Mouse (Mus musculus): ENCODE data around the gene Pik3c2a. TPM values are rescaled to one million over a fixed set of nuclear protein-coding genes. Genes with fewer than 3 reads are reported as not detected.

Gene Pik3c2a
- polyA plus RNA-seq (2015; fragmentation: Nextera tagmentation; extraction: Ambion mirVana) = 29.1 and 39.8 TPM in 2 replicates

DNA sequence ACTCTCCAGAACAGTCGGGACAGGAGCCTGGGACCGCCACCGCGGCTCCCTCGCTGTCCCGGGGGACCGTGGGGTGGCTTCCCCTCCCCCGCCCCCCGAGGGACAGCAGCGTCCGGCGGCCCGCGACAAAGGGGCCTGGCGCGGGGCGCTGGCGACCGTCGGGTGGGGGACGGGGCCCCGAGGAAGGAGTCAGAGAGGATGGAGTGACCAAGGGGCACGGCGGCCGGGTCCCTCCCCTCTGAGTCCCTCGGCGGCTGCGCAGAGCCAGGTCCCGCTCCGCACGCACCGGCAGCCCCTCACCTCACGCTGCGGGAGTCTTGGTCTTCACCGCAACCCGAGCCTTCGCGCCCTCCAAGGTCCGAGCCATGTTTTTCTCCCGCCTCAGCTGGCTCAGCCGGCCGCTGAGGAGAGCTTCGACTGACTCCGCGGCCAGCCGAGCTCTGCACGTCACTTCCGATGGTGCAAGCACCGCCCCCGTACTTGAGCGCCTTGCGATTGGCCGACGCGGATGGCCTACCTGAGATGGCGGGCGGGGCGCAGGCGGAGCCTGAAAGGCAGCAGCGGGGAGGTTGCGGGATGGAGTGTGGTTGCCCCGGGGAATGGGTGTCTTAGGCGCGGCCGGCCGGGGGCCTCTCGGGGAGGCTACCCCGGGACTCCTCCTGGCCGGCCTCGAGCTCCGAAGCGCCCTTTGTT is at the start of gene Pik3c2a:
Gene Pik3c2a, minus strand, starts transcription at position 446 of the 693 bp plus-strand sequence.
- H3K4me2 ChIP-seq (replicated peaks; ENCODE audit: low read depth, low read length) = peak within 1 kb of the TSS; percentile 65
- H3K9ac ChIP-seq (replicated peaks; ENCODE audit: low read length) = peak within 1 kb of the TSS; percentile 90
- peak within 1 kb of the TSS; percentile 81 for H3K4me3 ChIP-seq (ENCODE audit: low read length)
- H3K27me3 ChIP-seq (ENCODE audit: insufficient read depth, low read length) = no peaks in the 10 kb centered on the region
- peak within 1 kb of the TSS; percentile 87 for H3K27ac ChIP-seq (ENCODE audit: low read length)
- under 1% methylated on average over 66 of the region's 72 CpGs for WGBS
- no peaks in the 10 kb centered on the region for H3K9me3 ChIP-seq (ENCODE audit: low read length)
- H3K36me3 ChIP-seq (ENCODE audit: insufficient read depth, low read length) = no peaks in the 10 kb centered on the region
- peak; percentile 99 for ATAC-seq (ENCODE audit: low FRiP score, low TSS enrichment)
- peaks cover 31% of the 10 kb centered on the region for H3K4me1 ChIP-seq (ENCODE audit: insufficient read depth, low read length)

DNA sequence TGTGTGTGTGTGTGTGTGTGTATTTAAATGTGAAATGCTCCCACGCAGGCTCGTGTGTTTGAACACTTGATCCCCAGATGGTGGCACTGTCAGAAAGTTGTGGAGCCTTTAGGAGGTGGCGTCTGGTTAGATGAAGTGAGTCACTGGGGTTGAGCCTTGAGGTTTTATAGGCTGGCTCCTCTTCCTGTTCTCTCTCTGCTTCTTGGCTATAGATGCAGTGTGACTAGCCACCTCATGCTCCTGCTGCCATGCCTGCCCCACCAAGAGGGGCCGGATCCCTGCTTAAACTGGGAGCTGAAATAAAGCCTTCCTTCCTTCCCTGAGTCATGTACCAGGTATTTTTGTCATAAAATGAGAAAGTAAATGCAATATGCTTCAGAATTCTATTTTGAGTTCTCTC is 47.9 kb upstream of the Pik3c2a start:
- H3K27me3 ChIP-seq (ENCODE audit: insufficient read depth, low read length) = no peaks in the 10 kb centered on the region
- no peak overlapping the region for H3K9ac ChIP-seq (replicated peaks; ENCODE audit: low read length)
- no peaks in the 10 kb centered on the region for H3K4me1 ChIP-seq (ENCODE audit: insufficient read depth, low read length)
- ATAC-seq (ENCODE audit: low FRiP score, low TSS enrichment) = no peak
- no peak overlapping the region for H3K4me2 ChIP-seq (replicated peaks; ENCODE audit: low read depth, low read length)
- no peak overlapping the region for H3K27ac ChIP-seq (ENCODE audit: low read length)
- 72% methylated on average over 4 of the region's 4 CpGs for WGBS
- no peaks in the 10 kb centered on the region for H3K36me3 ChIP-seq (ENCODE audit: insufficient read depth, low read length)
- H3K4me3 ChIP-seq (ENCODE audit: low read length) = no peak overlapping the region
- H3K9me3 ChIP-seq (ENCODE audit: low read length) = no peaks in the 10 kb centered on the region

DNA sequence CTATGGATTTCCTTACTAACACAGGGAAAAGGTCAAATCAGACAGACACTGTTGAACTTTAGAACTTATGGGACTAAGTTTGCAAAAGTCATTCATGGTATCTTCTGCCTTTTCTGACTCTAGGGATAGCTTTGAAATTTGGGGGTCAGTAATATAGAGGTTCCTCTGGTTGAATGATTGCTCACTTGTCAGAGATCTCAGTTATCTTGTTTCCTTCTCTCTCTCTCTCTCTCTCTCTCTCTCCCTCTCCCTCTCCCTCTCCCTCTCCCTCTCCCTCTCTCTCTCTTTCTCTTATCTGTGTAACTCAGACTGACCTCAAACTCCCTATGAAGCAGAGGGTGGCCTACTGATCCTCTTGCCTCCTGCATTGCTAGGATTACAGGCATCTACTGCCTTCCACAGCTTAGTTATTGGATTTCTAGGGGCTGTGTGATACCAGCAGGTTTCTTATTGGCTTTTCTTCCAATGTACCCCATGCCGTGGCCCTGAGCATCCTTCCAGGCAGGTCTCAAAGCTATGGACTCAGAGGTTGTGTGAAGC is 41.9 kb upstream of the Pik3c2a start:
- ATAC-seq (ENCODE audit: low FRiP score, low TSS enrichment) = no peak
- no peak overlapping the region for H3K27ac ChIP-seq (ENCODE audit: low read length)
- WGBS = 86% methylated on average over 1 of the region's 1 CpGs
- H3K4me2 ChIP-seq (replicated peaks; ENCODE audit: low read depth, low read length) = no peak overlapping the region
- H3K36me3 ChIP-seq (ENCODE audit: insufficient read depth, low read length) = no peaks in the 10 kb centered on the region
- H3K9me3 ChIP-seq (ENCODE audit: low read length) = no peaks in the 10 kb centered on the region
- H3K4me3 ChIP-seq (ENCODE audit: low read length) = no peak overlapping the region
- no peak overlapping the region for H3K9ac ChIP-seq (replicated peaks; ENCODE audit: low read length)
- H3K27me3 ChIP-seq (ENCODE audit: insufficient read depth, low read length) = no peaks in the 10 kb centered on the region
- no peaks in the 10 kb centered on the region for H3K4me1 ChIP-seq (ENCODE audit: insufficient read depth, low read length)

DNA sequence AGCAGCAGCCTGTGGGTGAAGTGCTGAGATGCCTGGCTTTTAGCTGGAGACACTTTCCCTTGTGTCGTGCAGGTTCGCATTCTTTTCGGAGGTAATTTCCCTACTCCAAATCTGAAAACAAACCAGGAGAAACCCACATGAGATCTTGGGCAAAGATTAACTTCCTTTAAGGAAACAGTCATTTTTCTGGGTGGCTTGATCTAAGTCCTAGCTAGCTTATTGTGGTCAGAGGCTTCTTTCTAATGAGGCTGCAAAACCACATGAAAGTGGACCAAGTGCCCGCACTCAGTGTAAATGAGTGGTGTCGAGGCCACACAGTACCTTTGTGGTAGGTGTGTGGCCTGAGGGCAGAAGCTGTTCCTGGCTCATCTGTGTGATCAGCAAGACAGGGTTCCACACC is 41.0 kb upstream of the Pik3c2a start:
- no peaks in the 10 kb centered on the region for H3K27me3 ChIP-seq (ENCODE audit: insufficient read depth, low read length)
- H3K9ac ChIP-seq (replicated peaks; ENCODE audit: low read length) = no peak overlapping the region
- H3K4me2 ChIP-seq (replicated peaks; ENCODE audit: low read depth, low read length) = no peak overlapping the region
- H3K27ac ChIP-seq (ENCODE audit: low read length) = no peak overlapping the region
- ATAC-seq (ENCODE audit: low FRiP score, low TSS enrichment) = no peak
- no peaks in the 10 kb centered on the region for H3K36me3 ChIP-seq (ENCODE audit: insufficient read depth, low read length)
- H3K4me1 ChIP-seq (ENCODE audit: insufficient read depth, low read length) = no peaks in the 10 kb centered on the region
- WGBS = 73% methylated on average over 5 of the region's 5 CpGs
- H3K9me3 ChIP-seq (ENCODE audit: low read length) = no peaks in the 10 kb centered on the region
- H3K4me3 ChIP-seq (ENCODE audit: low read length) = no peak overlapping the region

DNA sequence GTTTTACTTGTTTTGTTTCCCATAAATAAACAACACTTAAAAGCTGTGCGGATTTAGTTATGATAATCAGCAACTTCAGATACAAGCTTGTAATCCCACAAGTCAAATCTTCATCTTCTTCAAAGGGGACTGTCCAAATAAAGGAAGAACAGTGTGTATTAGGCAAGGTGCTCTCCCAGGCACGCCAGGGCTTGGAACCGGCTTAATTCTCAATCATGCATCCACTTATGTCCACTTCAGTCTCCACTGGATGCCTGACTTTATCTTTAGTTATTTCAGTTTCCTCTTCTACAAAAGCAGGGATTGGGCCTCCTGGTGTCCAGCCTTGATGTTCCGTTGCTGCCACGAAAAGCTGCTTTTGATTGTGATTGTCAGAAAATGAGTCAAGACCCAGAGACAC is 40.5 kb upstream of the Pik3c2a start:
- Histone ChIP-seq H3K4me2 (replicated peaks; ENCODE audit: low read depth, low read length) (no peak overlapping the region), H3K27ac (ENCODE audit: low read length) (no peak overlapping the region), H3K36me3 (ENCODE audit: insufficient read depth, low read length) (no peaks in the 10 kb centered on the region), H3K9me3 (ENCODE audit: low read length) (no peaks in the 10 kb centered on the region), H3K4me3 (ENCODE audit: low read length) (no peak overlapping the region), H3K4me1 (ENCODE audit: insufficient read depth, low read length) (no peaks in the 10 kb centered on the region), H3K9ac (replicated peaks; ENCODE audit: low read length) (no peak overlapping the region), H3K27me3 (ENCODE audit: insufficient read depth, low read length) (no peaks in the 10 kb centered on the region)
- ATAC-seq (ENCODE audit: low FRiP score, low TSS enrichment) = no peak
- 80% methylated on average over 5 of the region's 5 CpGs for WGBS

DNA sequence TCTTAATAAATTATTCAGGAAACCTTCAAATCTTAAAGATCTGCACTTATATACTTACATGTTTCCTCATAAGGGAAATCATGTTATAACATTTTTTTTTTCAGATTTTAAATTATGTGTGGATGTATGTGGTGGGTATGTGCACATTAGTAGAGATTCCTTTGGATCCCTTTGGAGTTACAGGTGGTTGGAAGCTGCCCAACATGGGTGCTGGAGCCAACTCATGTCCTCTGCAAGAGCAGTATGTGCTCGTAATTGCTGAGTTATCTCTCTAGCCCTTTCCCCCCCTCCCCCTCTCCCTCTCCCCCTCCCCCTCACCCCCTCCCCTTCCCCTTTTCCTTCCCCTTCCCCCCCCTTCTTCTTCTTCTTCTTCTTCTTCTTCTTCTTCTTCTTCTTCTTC is 39.9 kb upstream of the Pik3c2a start:
- Histone ChIP-seq H3K27ac (ENCODE audit: low read length) (no peak overlapping the region), H3K36me3 (ENCODE audit: insufficient read depth, low read length) (no peaks in the 10 kb centered on the region), H3K4me3 (ENCODE audit: low read length) (no peak overlapping the region), H3K27me3 (ENCODE audit: insufficient read depth, low read length) (no peaks in the 10 kb centered on the region), H3K9me3 (ENCODE audit: low read length) (no peaks in the 10 kb centered on the region), H3K4me1 (ENCODE audit: insufficient read depth, low read length) (no peaks in the 10 kb centered on the region), H3K4me2 (replicated peaks; ENCODE audit: low read depth, low read length) (no peak overlapping the region), H3K9ac (replicated peaks; ENCODE audit: low read length) (no peak overlapping the region)
- no peak for ATAC-seq (ENCODE audit: low FRiP score, low TSS enrichment)
- 50% methylated on average over 1 of the region's 1 CpGs for WGBS

DNA sequence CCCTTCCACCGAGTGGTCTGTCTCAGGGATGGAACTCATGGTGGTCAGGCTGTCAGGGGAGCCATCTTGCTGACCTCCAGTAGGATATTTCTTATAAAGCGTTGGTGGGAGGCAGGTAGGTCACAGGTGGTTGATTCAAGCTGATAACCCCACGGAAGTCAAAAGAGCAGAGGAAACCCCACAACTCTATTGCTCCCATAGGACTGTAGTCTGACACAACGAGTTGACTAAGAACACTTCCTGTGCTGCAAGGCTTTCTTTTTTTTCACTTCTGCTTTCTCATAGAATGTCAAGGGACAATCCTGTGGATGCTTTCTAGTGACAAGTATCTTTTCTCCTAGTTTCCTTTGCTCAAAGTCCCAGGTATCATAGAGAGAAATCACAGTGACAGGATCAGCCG is 33.0 kb upstream of the Pik3c2a start:
- Histone ChIP-seq H3K27me3 (ENCODE audit: insufficient read depth, low read length) (no peaks in the 10 kb centered on the region), H3K4me2 (replicated peaks; ENCODE audit: low read depth, low read length) (no peak overlapping the region), H3K9me3 (ENCODE audit: low read length) (no peaks in the 10 kb centered on the region), H3K9ac (replicated peaks; ENCODE audit: low read length) (no peak overlapping the region), H3K4me3 (ENCODE audit: low read length) (no peak overlapping the region), H3K4me1 (ENCODE audit: insufficient read depth, low read length) (no peaks in the 10 kb centered on the region), H3K36me3 (ENCODE audit: insufficient read depth, low read length) (no peaks in the 10 kb centered on the region), H3K27ac (ENCODE audit: low read length) (no peak overlapping the region)
- WGBS = 64% methylated on average over 5 of the region's 5 CpGs
- ATAC-seq (ENCODE audit: low FRiP score, low TSS enrichment) = no peak

DNA sequence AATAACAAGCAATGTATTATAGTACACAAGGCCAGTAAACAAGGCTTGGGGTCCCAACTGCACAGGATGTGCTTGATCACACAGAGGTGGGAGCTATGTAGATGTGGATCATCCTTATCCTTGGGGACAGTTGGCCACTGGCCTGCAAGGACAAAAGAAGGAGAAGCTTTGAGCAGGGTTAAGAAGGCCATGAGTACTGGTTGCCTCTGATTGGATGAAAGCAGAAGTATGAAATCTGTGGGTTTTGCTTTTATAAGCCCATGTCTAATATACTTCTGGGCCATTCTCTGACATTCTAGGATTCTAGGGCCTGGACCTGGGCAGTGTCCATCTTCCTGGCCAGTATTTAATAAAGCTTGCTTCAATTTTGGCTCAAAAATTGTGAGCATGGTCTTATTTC is 32.6 kb upstream of the Pik3c2a start:
- H3K36me3 ChIP-seq (ENCODE audit: insufficient read depth, low read length) = no peaks in the 10 kb centered on the region
- H3K9me3 ChIP-seq (ENCODE audit: low read length) = no peaks in the 10 kb centered on the region
- no peaks in the 10 kb centered on the region for H3K4me1 ChIP-seq (ENCODE audit: insufficient read depth, low read length)
- no peak overlapping the region for H3K4me3 ChIP-seq (ENCODE audit: low read length)
- no peak overlapping the region for H3K4me2 ChIP-seq (replicated peaks; ENCODE audit: low read depth, low read length)
- H3K9ac ChIP-seq (replicated peaks; ENCODE audit: low read length) = no peak overlapping the region
- H3K27ac ChIP-seq (ENCODE audit: low read length) = no peak overlapping the region
- no peak for ATAC-seq (ENCODE audit: low FRiP score, low TSS enrichment)
- H3K27me3 ChIP-seq (ENCODE audit: insufficient read depth, low read length) = no peaks in the 10 kb centered on the region

DNA sequence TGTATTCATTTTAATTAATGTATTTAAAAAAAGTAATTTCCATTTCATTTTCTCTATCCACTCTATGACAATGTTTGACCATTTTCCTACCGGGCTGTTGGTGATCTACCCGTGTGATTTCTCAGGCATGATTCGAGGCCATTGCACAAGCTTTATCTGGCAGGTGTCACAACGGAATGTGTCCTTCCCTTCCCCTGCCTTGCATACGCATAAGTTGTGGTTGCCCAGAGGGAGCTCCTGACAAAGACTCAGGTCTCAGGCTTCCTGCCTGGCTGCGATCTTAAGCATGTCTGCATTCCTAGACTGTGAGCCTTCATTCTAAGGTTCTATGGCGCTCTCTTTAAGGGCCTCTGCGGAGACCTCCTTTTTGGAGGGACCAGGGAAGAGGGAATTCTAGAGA is 18.9 kb upstream of the Pik3c2a start:
- H3K36me3 ChIP-seq (ENCODE audit: insufficient read depth, low read length) = no peaks in the 10 kb centered on the region
- H3K9ac ChIP-seq (replicated peaks; ENCODE audit: low read length) = no peak overlapping the region
- no peak overlapping the region for H3K4me2 ChIP-seq (replicated peaks; ENCODE audit: low read depth, low read length)
- no peak for ATAC-seq (ENCODE audit: low FRiP score, low TSS enrichment)
- H3K9me3 ChIP-seq (ENCODE audit: low read length) = no peaks in the 10 kb centered on the region
- no peaks in the 10 kb centered on the region for H3K4me1 ChIP-seq (ENCODE audit: insufficient read depth, low read length)
- 54% methylated on average over 8 of the region's 8 CpGs for WGBS
- H3K4me3 ChIP-seq (ENCODE audit: low read length) = no peak overlapping the region
- H3K27ac ChIP-seq (ENCODE audit: low read length) = no peak overlapping the region
- no peaks in the 10 kb centered on the region for H3K27me3 ChIP-seq (ENCODE audit: insufficient read depth, low read length)

DNA sequence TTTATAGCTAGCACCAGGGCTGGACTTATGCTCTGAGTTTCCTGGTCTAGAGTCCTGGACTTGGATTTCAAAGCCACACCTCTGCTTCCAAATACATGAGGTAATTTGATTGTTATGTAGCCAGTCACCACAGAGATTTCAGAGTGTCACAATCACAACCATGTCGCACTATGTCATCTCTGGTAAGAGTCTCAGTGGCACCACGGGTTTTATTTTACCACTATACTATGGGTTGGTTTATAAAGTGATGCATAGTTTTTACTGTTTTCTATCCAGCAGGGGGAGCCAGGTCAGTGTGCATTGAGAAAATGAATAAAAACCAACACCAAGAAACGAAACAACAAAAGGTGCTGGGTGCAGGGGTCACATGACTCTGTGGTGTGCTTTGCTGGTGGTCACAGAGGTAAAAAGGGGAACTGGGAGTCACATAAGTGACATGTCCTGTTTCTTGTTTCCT is 15.8 kb upstream of the Pik3c2a start:
- no peaks in the 10 kb centered on the region for H3K9me3 ChIP-seq (ENCODE audit: low read length)
- WGBS = 29% methylated on average over 3 of the region's 3 CpGs
- H3K27ac ChIP-seq (ENCODE audit: low read length) = no peak overlapping the region
- H3K4me1 ChIP-seq (ENCODE audit: insufficient read depth, low read length) = no peaks in the 10 kb centered on the region
- peak; percentile 35; the same call in 1 of the 2 replicates for ATAC-seq (ENCODE audit: low FRiP score, low TSS enrichment)
- H3K4me2 ChIP-seq (replicated peaks; ENCODE audit: low read depth, low read length) = no peak overlapping the region
- no peaks in the 10 kb centered on the region for H3K36me3 ChIP-seq (ENCODE audit: insufficient read depth, low read length)
- H3K9ac ChIP-seq (replicated peaks; ENCODE audit: low read length) = no peak overlapping the region
- no peak overlapping the region for H3K4me3 ChIP-seq (ENCODE audit: low read length)
- no peaks in the 10 kb centered on the region for H3K27me3 ChIP-seq (ENCODE audit: insufficient read depth, low read length)

Measured in kidney, embryonic 16.5 days (tissue).